Mouse (Mus musculus) liver, adult 2 months (tissue): Measurements from ENCODE around the gene Dpf3.

Experiments used
- CTCF ChIP-seq: fragments of 200-500 bp; IDR thresholded peaks from 2 replicates; pipeline ENCODE4 v1.5.1; 2011; ENCODE audit warnings: low read depth, low read length, control low read depth
- POLR2A ChIP-seq: fragments of 200-500 bp; IDR thresholded peaks from 2 replicates; pipeline ENCODE4 v1.6.1; 2011; ENCODE audit warnings: low read length, control low read depth; ENCODE audit not compliant: insufficient read depth; ENCODE audit errors: extremely low read depth

GRCm38 (mm10) chr12:83211146-83211822 lies 276.2 kb downstream of the Dpf3 start:
- no peak for TF ChIP-seq POLR2A
- TF ChIP-seq CTCF = no peak
